Mouse (Mus musculus) heart, postnatal 0 days (tissue): Measurements from ENCODE around the gene Kmt2a. TPM values are rescaled to one million over a fixed set of nuclear protein-coding genes. Genes with fewer than 3 reads are reported as not detected.
A peak's percentile ranks its signal among the peaks of the same experiment; 100 is the strongest.

Source experiments
- ATAC-seq: fragments of 200-750 bp; cut with Nextera tagmentation; 2 replicates; pipeline ENCODE4 v1.8.0; 2017; ENCODE audit warnings: low read depth, moderate number of reproducible peaks, moderate library complexity; ENCODE audit not compliant: insufficient read depth
- DNase-seq: peaks from one replicate; pipeline ENCODE4 v3.0.0-alpha.2; 2016; ENCODE audit warnings: low spot score
- H3K27ac ChIP-seq: fragments of 300-500 bp; sonication (generic); 2 replicates; pipeline ENCODE4 v1.5.1; 2014; ENCODE audit warnings: low read depth, mild to moderate bottlenecking
- H3K27me3 ChIP-seq: fragments of 300-500 bp; sonication (generic); 2 replicates; pipeline ENCODE4 v1.6.1; 2014; ENCODE audit warnings: low read length, mixed read lengths; ENCODE audit not compliant: control insufficient read depth, insufficient read depth
- H3K36me3 ChIP-seq: fragments of 300-500 bp; sonication (generic); replicated peaks from 2 replicates; pipeline ENCODE4 v1.6.1; 2014; ENCODE audit warnings: low read length, mixed read lengths; ENCODE audit not compliant: control insufficient read depth, insufficient read depth
- H3K4me1 ChIP-seq: fragments of 300-500 bp; sonication (generic); 2 replicates; pipeline ENCODE4 v1.6.1; 2014; ENCODE audit warnings: antibody characterized with exemption; ENCODE audit not compliant: control insufficient read depth, insufficient read depth
- H3K4me2 ChIP-seq: fragments of 300-500 bp; sonication (generic); 2 replicates; pipeline ENCODE4 v1.6.1; 2014; ENCODE audit warnings: low read depth, mild to moderate bottlenecking, low read length, moderate library complexity
- H3K4me3 ChIP-seq: fragments of 300-500 bp; sonication (generic); 2 replicates; pipeline ENCODE4 v1.5.1; 2014; ENCODE audit warnings: low read depth, low read length
- H3K9ac ChIP-seq: fragments of 300-500 bp; sonication (generic); replicated peaks from 2 replicates; pipeline ENCODE4 v1.6.1; 2014; ENCODE audit warnings: low read depth, low read length, mixed read lengths
- H3K9me3 ChIP-seq: fragments of 300-500 bp; sonication (generic); replicated peaks from 2 replicates; pipeline ENCODE4 v1.6.1; 2016; ENCODE audit warnings: low read length; ENCODE audit not compliant: control insufficient read depth
- CTCF ChIP-seq: IDR thresholded peaks from 2 replicates; pipeline ENCODE4 v1.5.1; 2016; ENCODE audit warnings: antibody characterized with exemption, control low read depth, low read depth
- EP300 ChIP-seq: IDR thresholded peaks from 2 replicates; pipeline ENCODE4 v1.6.1; 2016; ENCODE audit warnings: antibody characterized with exemption, low read depth
- WGBS: fragments of 180-500 bp; shearing (Covaris S2); extraction: QIAGEN DNeasy Blood & Tissue Kit; methylation state at CpG from one replicate; pipeline ENCODE4 v1.1.7; 2014; 5-methylcytosine and 5-hydroxymethylcytosine counted together
- polyA plus RNA-seq: library from polyadenylated mRNA; unstranded; fragments of >200 nt; fragmentation: Nextera tagmentation; extraction: Ambion mirVana; gene quantifications from 2 replicates; pipeline ENCODE4 v1.2.1, GENCODE M21; 2015
- total RNA-seq: library from RNA; depleted of rRNA; stranded (reverse); fragments of >200 nt; gene quantifications from 2 replicates; pipeline ENCODE4 v1.2.3, GENCODE M21; 2014; ENCODE audit warnings: low replicate concordance; rRNA removed

Kmt2a gene
- total RNA-seq (4.9 and 7.8 TPM in 2 replicates), polyA plus RNA-seq (4.2 and 4.4 TPM in 2 replicates)

- peaks cover 20% of the 10 kb centered on the region; the same call in 1 of the 2 replicates for H3K4me1 ChIP-seq
- TF ChIP-seq EP300 (peak; percentile 52; the same call in 1 of the 2 replicates), CTCF (no peak)
- H3K4me2 ChIP-seq, result peak within 1 kb of the TSS; percentile 100
- peak within 1 kb of the TSS; percentile 85 for H3K9ac ChIP-seq
- peak; percentile 88 for ATAC-seq
- DNase-seq, result peak; percentile 90
- no peaks in the 10 kb centered on the region for H3K9me3 ChIP-seq
- peak within 1 kb of the TSS; percentile 90 for H3K27ac ChIP-seq
- no peaks in the 10 kb centered on the region for H3K27me3 ChIP-seq
- H3K36me3 ChIP-seq, result no peaks in the 10 kb centered on the region
- peak within 1 kb of the TSS; percentile 94 for H3K4me3 ChIP-seq
- WGBS, result under 1% methylated on average over 45 of the region's 71 CpGs
Observed at GRCm38 (mm10) chr9:44881221-44881871, at the start of gene Kmt2a. Kmt2a (minus strand) TSS chr9:44881296.

GRCm38 (mm10) chr9:44921543-44921942 lies 40.4 kb upstream of the Kmt2a start:
- Histone ChIP-seq H3K9ac (no peak overlapping the region; the same call in 1 of the 2 replicates), H3K4me1 (0 out of 2 replicates have a peak, but pooled peaks cover 5% of the 10 kb centered on the region), H3K27ac (peak overlapping the region; percentile 97), H3K9me3 (no peaks in the 10 kb centered on the region), H3K27me3 (no peaks in the 10 kb centered on the region), H3K4me3 (peak overlapping the region; percentile 96), H3K36me3 (peaks cover 8% of the 10 kb centered on the region), H3K4me2 (peak overlapping the region; percentile 77)
- no peak for DNase-seq
- no peak for ATAC-seq
- TF ChIP-seq EP300, result no peak
- TF ChIP-seq CTCF, result no peak
- WGBS, result 69% methylated on average over 2 of the region's 2 CpGs

GRCm38 (mm10) chr9:44921123-44921468 lies 40.0 kb upstream of the Kmt2a start:
- peak overlapping the region; percentile 99 for H3K9ac ChIP-seq
- ATAC-seq, result peak; percentile 85
- H3K4me2 ChIP-seq, result peak overlapping the region; percentile 77
- DNase-seq, result peak; percentile 91
- no peaks in the 10 kb centered on the region for H3K27me3 ChIP-seq
- H3K9me3 ChIP-seq, result no peaks in the 10 kb centered on the region
- peaks cover 6% of the 10 kb centered on the region; the same call in 1 of the 2 replicates for H3K36me3 ChIP-seq
- TF ChIP-seq CTCF (no peak), EP300 (0 out of 2 replicates have a peak, but pooled peaks have one; percentile 8)
- 0% methylated on average over 8 of the region's 8 CpGs for WGBS
- 0 out of 2 replicates have a peak, but pooled peaks cover 5% of the 10 kb centered on the region for H3K4me1 ChIP-seq
- peak overlapping the region; percentile 96 for H3K4me3 ChIP-seq
- H3K27ac ChIP-seq, result peak overlapping the region; percentile 97

- Histone ChIP-seq H3K36me3 (peaks cover under 1% of the 10 kb centered on the region; the same call in 1 of the 2 replicates), H3K4me3 (peak within 1 kb of the TSS; percentile 96), H3K27ac (peak within 1 kb of the TSS; percentile 97), H3K9me3 (no peaks in the 10 kb centered on the region), H3K9ac (peak within 1 kb of the TSS; percentile 99), H3K27me3 (no peaks in the 10 kb centered on the region), H3K4me2 (peak within 1 kb of the TSS; percentile 77), H3K4me1 (0 out of 2 replicates have a peak, but pooled peaks cover 5% of the 10 kb centered on the region)
- TF ChIP-seq EP300, result peak; percentile 96
- TF ChIP-seq CTCF, result no peak
- under 1% methylated on average over 48 of the region's 48 CpGs for WGBS
- ATAC-seq (peak; percentile 84), DNase-seq (peak; percentile 96)
Observed at GRCm38 (mm10) chr9:44920374-44921122, 39.5 kb upstream of the Kmt2a start, which contains the start of gene Atp5l. Atp5l (minus strand) TSS chr9:44920742.

- peak overlapping the region; percentile 97 for H3K27ac ChIP-seq
- peak overlapping the region; percentile 77 for H3K4me2 ChIP-seq
Observed at GRCm38 (mm10) chr9:44919606-44920005, 38.5 kb upstream of the Kmt2a start.

More at GRCm38 (mm10) chr9:44919606-44920005, 38.5 kb upstream of the Kmt2a start:
- Histone ChIP-seq H3K4me3 (peak overlapping the region; percentile 96), H3K9ac (peak overlapping the region; percentile 99), H3K27me3 (no peaks in the 10 kb centered on the region), H3K9me3 (no peaks in the 10 kb centered on the region), H3K36me3 (no peaks in the 10 kb centered on the region; the same call in 1 of the 2 replicates), H3K4me1 (0 out of 2 replicates have a peak, but pooled peaks cover 10% of the 10 kb centered on the region)
- no peak for DNase-seq
- 21% methylated on average over 2 of the region's 2 CpGs for WGBS
- no peak for ATAC-seq
- TF ChIP-seq EP300 (no peak), CTCF (no peak)
